Comparison of ENCODE assay signal across 10 mouse cellular contexts in genomic region chr14:55071756-55072155, GRCm38 (mm10). TPM values are rescaled to one million over a fixed set of nuclear protein-coding genes. Genes with fewer than 3 reads are reported as not detected.
A peak's percentile ranks its signal among the peaks of the same experiment; 100 is the strongest.
DNase-seq lines count a peak whose midpoint lies in the region; ATAC-seq and TF ChIP-seq lines count a peak whose summit lies in the region.
"Had no signal": no experiment of that assay in that cellular context is flagged by ENCODE, and none has a peak within 500 bp of the region (broad histone marks: within the 10 kb centered on the region; RNA-seq: fewer than 3 reads in every experiment).

No protein-coding gene starts in this region.

- no peak for TF ChIP-seq EP300 in stomach, postnatal 0 days (optimal IDR thresholded peaks at IDR 0.05)

- no peak overlapping the region for H3K27ac ChIP-seq in heart, embryonic 14.5 days (replicated peaks in 1 of 2; ENCODE audit: control insufficient read depth in 1 of 2, insufficient read depth in 1 of 2, low read depth in 2 of 2, low read length in 2 of 2)
- no peak overlapping the region for H3K27ac ChIP-seq in intestine, embryonic 15.5 days
- no peak overlapping the region for H3K27ac ChIP-seq in stomach, postnatal 0 days (replicated peaks)

- peak overlapping the region; percentile 31; the same call in 1 of the 2 replicates for H3K4me2 ChIP-seq in heart, embryonic 14.5 days (ENCODE audit: low read length)
- peak overlapping the region; percentile 25 for H3K4me2 ChIP-seq in intestine, embryonic 15.5 days (replicated peaks)
- H3K4me2 ChIP-seq in stomach, postnatal 0 days (replicated peaks; ENCODE audit: low read depth) = peak overlapping the region; percentile 35

- peaks cover 3% of the 10 kb centered on the region; the same call in 1 of the 2 replicates for H3K36me3 ChIP-seq in heart, embryonic 14.5 days (ENCODE audit: control insufficient read depth, insufficient read depth, low read length)
- H3K36me3 ChIP-seq in intestine, embryonic 15.5 days = no peaks in the 10 kb centered on the region
- H3K36me3 ChIP-seq in stomach, postnatal 0 days (ENCODE audit: control insufficient read depth, insufficient read depth, low read length) = no peaks in the 10 kb centered on the region

- no peak overlapping the region; the same call in 1 of the 2 replicates for H3K9ac ChIP-seq in heart, embryonic 14.5 days (ENCODE audit: low read length)
- H3K9ac ChIP-seq in intestine, embryonic 15.5 days = 0 out of 2 replicates have a peak overlapping the region, but pooled peaks have one; percentile 1
- H3K9ac ChIP-seq in stomach, postnatal 0 days (ENCODE audit: low read length) = no peak overlapping the region

- H3K27me3 ChIP-seq in heart, embryonic 14.5 days (ENCODE audit: control insufficient read depth, insufficient read depth, low read length) = peaks cover 12% of the 10 kb centered on the region; the same call in 1 of the 2 replicates
- no peaks in the 10 kb centered on the region for H3K27me3 ChIP-seq in intestine, embryonic 15.5 days (replicated peaks)
- no peaks in the 10 kb centered on the region for H3K27me3 ChIP-seq in stomach, postnatal 0 days (ENCODE audit: control insufficient read depth, insufficient read depth, low read length)

- 0 out of 4 replicates have a peak, but pooled peaks cover 0 to 3% of the 10 kb centered on the region in 2 experiments for H3K4me1 ChIP-seq in heart, embryonic 14.5 days (ENCODE audit: control insufficient read depth in 2 of 2, insufficient read depth in 2 of 2, low read length in 2 of 2)
- H3K4me1 ChIP-seq in intestine, embryonic 15.5 days (replicated peaks) = 0 out of 2 replicates have a peak, but pooled peaks cover 3% of the 10 kb centered on the region
- H3K4me1 ChIP-seq in stomach, postnatal 0 days (replicated peaks; ENCODE audit: control insufficient read depth, insufficient read depth) = no peaks in the 10 kb centered on the region

- no peak for ATAC-seq in heart, embryonic 14.5 days (ENCODE audit: insufficient number of reproducible peaks, insufficient read depth, low FRiP score, low read depth)
- peak; percentile 42 for ATAC-seq in intestine, embryonic 15.5 days
- 0 out of 2 replicates have a peak, but pooled peaks have one; percentile 41 for ATAC-seq in stomach, postnatal 0 days (ENCODE audit: low FRiP score, low TSS enrichment)

- H3K9me3 ChIP-seq in heart, embryonic 14.5 days (ENCODE audit: control insufficient read depth, low read length) = no peaks in the 10 kb centered on the region
- no peaks in the 10 kb centered on the region for H3K9me3 ChIP-seq in intestine, embryonic 15.5 days
- no peaks in the 10 kb centered on the region for H3K9me3 ChIP-seq in stomach, postnatal 0 days (ENCODE audit: control insufficient read depth, low read length)
- H3K9me3 ChIP-seq: megakaryocyte, embryonic 14.5 days had no signal

- no peak for TF ChIP-seq CTCF in stomach, postnatal 0 days (IDR thresholded peaks at IDR 0.05; ENCODE audit: low read depth)

- WGBS in heart, embryonic 14.5 days = 20% methylated on average over 19 of the region's 19 CpGs
- 23% methylated on average over 19 of the region's 19 CpGs for WGBS in intestine, embryonic 15.5 days
- 31% methylated on average over 19 of the region's 19 CpGs for WGBS in stomach, postnatal 0 days

- DNase-seq in heart, adult 8-10 months (ENCODE audit: low spot score) = no peak
- DNase-seq in right cerebral cortex, adult 18-20 months = peak; percentile 63
- DNase-seq in right cerebral cortex, postnatal 14 days = no peak
- peak; percentile 60 for DNase-seq in stomach, postnatal 0 days (ENCODE audit: low spot score)
- DNase-seq in gastrocnemius, postnatal 25 days = no peak
- no peak for DNase-seq in cerebellum, adult 9-10 months
- DNase-seq: retina, postnatal 1 day had no signal

- H3K4me3 ChIP-seq in heart, embryonic 14.5 days (ENCODE audit: control insufficient read depth in 1 of 2, insufficient read depth in 1 of 2, low read depth in 1 of 2, low read length in 2 of 2) = no peak overlapping the region
- no peak overlapping the region for H3K4me3 ChIP-seq in intestine, embryonic 15.5 days (replicated peaks)
- 0 out of 2 replicates have a peak overlapping the region, but pooled peaks have one; percentile 2 for H3K4me3 ChIP-seq in stomach, postnatal 0 days (ENCODE audit: low read depth, low read length)
- H3K4me3 ChIP-seq: megakaryocyte, embryonic 14.5 days had no signal

RNA-seq across cellular contexts. Expression of gene Zfhx2, which starts 20.4 kb away (rescaled TPM):
- polyA plus RNA-seq in heart, embryonic 14.5 days (2014; fragmentation: Nextera tagmentation; extraction: Ambion mirVana) = 2.6 and 3.0 TPM in 2 replicates
- 1 to 10 TPM; 4.8 to 5.6 (median 4.9) TPM for total RNA-seq in heart, adult 8-10 months (2022)
- polyA plus RNA-seq in intestine, embryonic 15.5 days (2015; fragmentation: Nextera tagmentation; extraction: Ambion mirVana) = 3.8 and 4.4 TPM in 2 replicates
- polyA plus RNA-seq in stomach, postnatal 0 days (2015; fragmentation: Nextera tagmentation; extraction: Ambion mirVana) = 1.0 and 1.3 TPM in 2 replicates
- total RNA-seq in gastrocnemius, postnatal 25 days (2021) = 1 to 10 TPM; 3.5 to 3.7 TPM

RNA-seq across cellular contexts. Expression of gene Thtpa, which starts 22.8 kb away (rescaled TPM):
- 12.8 and 15.1 TPM in 2 replicates for polyA plus RNA-seq in heart, embryonic 14.5 days (2014; fragmentation: Nextera tagmentation; extraction: Ambion mirVana)
- total RNA-seq in heart, adult 8-10 months (2022) = 10 to 100 TPM; 11.5 to 17.0 (median 14.0) TPM
- polyA plus RNA-seq in intestine, embryonic 15.5 days (2015; fragmentation: Nextera tagmentation; extraction: Ambion mirVana) = 19.0 and 19.4 TPM in 2 replicates
- polyA plus RNA-seq in stomach, postnatal 0 days (2015; fragmentation: Nextera tagmentation; extraction: Ambion mirVana) = 11.5 and 11.8 TPM in 2 replicates
- 10 to 100 TPM; 10.5 to 11.1 TPM for total RNA-seq in gastrocnemius, postnatal 25 days (2021)

RNA-seq across cellular contexts. Expression of gene Ap1g2, which starts 34.6 kb away (rescaled TPM):
- 7.6 and 8.6 TPM in 2 replicates for polyA plus RNA-seq in heart, embryonic 14.5 days (2014; fragmentation: Nextera tagmentation; extraction: Ambion mirVana)
- total RNA-seq in heart, adult 8-10 months (2022) = 1 to 10 TPM; 2.7 to 4.5 (median 4.1) TPM
- 71.9 and 73.9 TPM in 2 replicates for polyA plus RNA-seq in intestine, embryonic 15.5 days (2015; fragmentation: Nextera tagmentation; extraction: Ambion mirVana)
- polyA plus RNA-seq in stomach, postnatal 0 days (2015; fragmentation: Nextera tagmentation; extraction: Ambion mirVana) = 26.4 and 31.0 TPM in 2 replicates
- 1 to 10 TPM; 4.8 to 5.7 TPM for total RNA-seq in gastrocnemius, postnatal 25 days (2021)

RNA-seq across cellular contexts. Expression of gene Jph4, which starts 45.0 kb away (rescaled TPM):
- 0.05 and 0.18 TPM in 2 replicates for polyA plus RNA-seq in heart, embryonic 14.5 days (2014; fragmentation: Nextera tagmentation; extraction: Ambion mirVana)
- under 1 TPM in 3 of 4 experiments, not detected in 1; 0.09 to 0.17 (median 0.09) TPM for total RNA-seq in heart, adult 8-10 months (2022)
- polyA plus RNA-seq in intestine, embryonic 15.5 days (2015; fragmentation: Nextera tagmentation; extraction: Ambion mirVana) = 1.6 and 1.7 TPM in 2 replicates
- polyA plus RNA-seq in stomach, postnatal 0 days (2015; fragmentation: Nextera tagmentation; extraction: Ambion mirVana) = 0.82 and 1.0 TPM in 2 replicates
- total RNA-seq in gastrocnemius, postnatal 25 days (2021) = under 1 TPM; 0.28 to 0.35 TPM

RNA-seq across cellular contexts. Expression of gene Ngdn, which starts 56.5 kb away (rescaled TPM):
- polyA plus RNA-seq in heart, embryonic 14.5 days (2014; fragmentation: Nextera tagmentation; extraction: Ambion mirVana) = 53.8 and 54.9 TPM in 2 replicates
- total RNA-seq in heart, adult 8-10 months (2022) = 10 to 100 TPM; 22.3 to 31.5 (median 25.9) TPM
- 83.1 and 84.9 TPM in 2 replicates for polyA plus RNA-seq in intestine, embryonic 15.5 days (2015; fragmentation: Nextera tagmentation; extraction: Ambion mirVana)
- 54.4 and 55.2 TPM in 2 replicates for polyA plus RNA-seq in stomach, postnatal 0 days (2015; fragmentation: Nextera tagmentation; extraction: Ambion mirVana)
- total RNA-seq in gastrocnemius, postnatal 25 days (2021) = 10 to 100 TPM; 15.7 to 17.0 TPM

Comparison
In these comparisons a context has a peak if more than half of its experiments do, and no peak if none do; other contexts are left out.
1. DNase-seq: peak in right cerebral cortex, adult 18-20 months (single experiment) and stomach, postnatal 0 days (single experiment); none in heart, adult 8-10 months (single experiment), right cerebral cortex, postnatal 14 days (single experiment), gastrocnemius, postnatal 25 days (single experiment) and cerebellum, adult 9-10 months (single experiment).
2. Peak in every context shown above with its lines, with median percentiles within 50 percentile points of each other: H3K4me2 ChIP-seq.